ENCODE assay signal across 15 mouse cellular contexts in the genomic region with DNA sequence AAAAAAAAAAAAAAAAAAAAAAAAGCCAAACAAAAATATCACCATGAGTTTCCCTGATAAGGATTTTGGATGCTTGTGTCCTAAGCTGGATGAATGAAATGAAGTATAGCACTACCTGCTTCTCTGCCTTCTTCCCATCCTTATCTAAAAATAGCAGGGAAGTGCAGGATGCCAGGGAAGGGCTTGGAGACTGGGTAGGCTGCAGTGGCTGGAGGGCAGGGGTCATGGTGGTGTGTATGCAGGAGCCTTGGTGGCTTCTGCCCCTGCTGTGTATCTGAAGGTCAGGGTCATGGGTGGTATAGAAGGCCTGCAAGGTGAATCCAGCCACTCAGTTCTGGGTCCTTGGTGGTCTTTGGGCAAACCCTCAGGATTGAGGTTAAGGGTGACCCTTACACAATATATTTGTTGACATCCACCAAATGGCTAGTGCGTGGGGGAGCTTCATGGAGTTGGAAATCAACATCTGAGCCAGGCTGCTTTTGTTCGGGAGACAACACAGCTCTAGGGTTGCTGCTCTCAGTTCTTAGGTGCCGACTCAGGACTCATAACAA. TPM values are rescaled to one million over a fixed set of nuclear protein-coding genes. Genes with fewer than 3 reads are reported as not detected.
DNase-seq lines count a peak whose midpoint lies in the region; ATAC-seq lines count a peak whose summit lies in the region.
"Had no signal": no experiment of that assay in that cellular context is flagged by ENCODE, and none has a peak within 500 bp of the region (broad histone marks: within the 10 kb centered on the region; RNA-seq: fewer than 3 reads in every experiment).

No protein-coding gene starts in this region.

- no peaks in the 10 kb centered on the region for H3K9me3 ChIP-seq in neural tube, embryonic 11.5 days (ENCODE audit: control insufficient read depth, low read length)
- H3K9me3 ChIP-seq in midbrain, embryonic 16.5 days (replicated peaks; ENCODE audit: control insufficient read depth, low read length, poor library complexity, severe bottlenecking), result no peaks in the 10 kb centered on the region
- H3K9me3 ChIP-seq: liver, embryonic 12.5 days; megakaryocyte, embryonic 14.5 days had no signal

- no peak overlapping the region for H3K4me3 ChIP-seq in neural tube, embryonic 11.5 days (ENCODE audit: low read depth, low read length)
- H3K4me3 ChIP-seq in midbrain, embryonic 16.5 days (ENCODE audit: low read depth, low read length), result peak overlapping the region; percentile 69
- H3K4me3 ChIP-seq: megakaryocyte, embryonic 14.5 days had no signal

- peaks cover 10% of the 10 kb centered on the region; the same call in 1 of the 2 replicates for H3K4me1 ChIP-seq in neural tube, embryonic 11.5 days (ENCODE audit: control insufficient read depth, insufficient read depth, low read length)
- peaks cover 51% of the 10 kb centered on the region for H3K4me1 ChIP-seq in midbrain, embryonic 16.5 days (ENCODE audit: control insufficient read depth, insufficient read depth, low read length)

- no peak overlapping the region for H3K27ac ChIP-seq in neural tube, embryonic 11.5 days (ENCODE audit: low read depth, low read length)
- H3K27ac ChIP-seq in midbrain, embryonic 16.5 days (ENCODE audit: low read length), result no peak overlapping the region
- H3K27ac ChIP-seq: liver, embryonic 12.5 days; stomach, postnatal 0 days had no signal

- H3K9ac ChIP-seq in neural tube, embryonic 11.5 days (ENCODE audit: low read length), result no peak overlapping the region
- no peak overlapping the region; the same call in 1 of the 2 replicates for H3K9ac ChIP-seq in midbrain, embryonic 16.5 days (ENCODE audit: low read depth, low read length)
- H3K9ac ChIP-seq: liver, embryonic 12.5 days had no signal

- peak overlapping the region; percentile 13; the same call in 1 of the 2 replicates for H3K4me2 ChIP-seq in neural tube, embryonic 11.5 days (ENCODE audit: low read depth)
- peak overlapping the region; percentile 97 for H3K4me2 ChIP-seq in midbrain, embryonic 16.5 days (ENCODE audit: low read length)

- DNase-seq in cerebellum, adult 9-11 months, result peak; percentile 50
- DNase-seq in neural tube, embryonic 11.5 days (ENCODE audit: low spot score), result no peak
- no peak for DNase-seq in neural tube, embryonic 10.5 days (ENCODE audit: extremely low spot score, low spot score)
- DNase-seq in adrenal gland, postnatal 10 days, result no peak
- no peak for DNase-seq in frontal cortex, adult 2 months (ENCODE audit: extremely low spot score in 1 of 2, low spot score in 1 of 2)
- DNase-seq in heart, postnatal 10 days, result no peak
- DNase-seq: adrenal gland, adult 8-10 months; heart, postnatal 4 days; thymus, postnatal 25 days had no signal

- no peak for ATAC-seq in cerebellum, adult (ENCODE audit: insufficient number of reproducible peaks, low FRiP score, low TSS enrichment)
- no peak for ATAC-seq in neural tube, embryonic 11.5 days (ENCODE audit: insufficient read depth, low FRiP score, low TSS enrichment)
- no peak for ATAC-seq in midbrain, embryonic 16.5 days
- ATAC-seq: forebrain, embryonic 14.5 days; liver, embryonic 12.5 days had no signal

- 85% methylated on average over 3 of the region's 3 CpGs for WGBS in neural tube, embryonic 11.5 days
- 77% methylated on average over 3 of the region's 3 CpGs for WGBS in midbrain, embryonic 16.5 days

- H3K27me3 ChIP-seq in neural tube, embryonic 11.5 days (ENCODE audit: control insufficient read depth, insufficient read depth, low read length), result peaks cover 2% of the 10 kb centered on the region; the same call in 1 of the 2 replicates
- H3K27me3 ChIP-seq in midbrain, embryonic 16.5 days (ENCODE audit: control insufficient read depth, insufficient read depth, low read depth, low read length), result no peaks in the 10 kb centered on the region

- intact Hi-C loops in heart, postnatal 10 days (cut with DNase I), result no loop called here

- H3K36me3 ChIP-seq in neural tube, embryonic 11.5 days (ENCODE audit: control insufficient read depth, insufficient read depth, low read length), result no peaks in the 10 kb centered on the region
- no peaks in the 10 kb centered on the region for H3K36me3 ChIP-seq in midbrain, embryonic 16.5 days (ENCODE audit: control insufficient read depth, insufficient read depth, low read length)
- H3K36me3 ChIP-seq: liver, embryonic 12.5 days had no signal

RNA-seq across cellular contexts. Expression of gene Olfm1, which starts 14.5 kb away (rescaled TPM):
- 111 and 118 TPM in 2 replicates for polyA plus RNA-seq in neural tube, embryonic 11.5 days (2014; fragmentation: Nextera tagmentation; extraction: Ambion mirVana)
- 340 and 355 TPM in 2 replicates for polyA plus RNA-seq in midbrain, embryonic 16.5 days (2015; fragmentation: Nextera tagmentation; extraction: Ambion mirVana)
- 10 to 100 TPM; 34.7 to 45.6 TPM for total RNA-seq in adrenal gland, postnatal 10 days (2021)
- polyA plus RNA-seq in frontal cortex, adult 2 months (2012; rRNA removed), result 1,241 and 1,286 TPM in 2 replicates
- 1 to 10 TPM; 7.7 to 9.4 TPM for total RNA-seq in heart, postnatal 10 days (2021)
